Mouse (Mus musculus): ENCODE results near the gene Kifc1.
"Not testable (repeated sequence)": the region's sequence is repeated elsewhere in the genome, so short reads cannot be mapped to it uniquely, and the experiment has no call there.

The Kifc1 gene

DNA sequence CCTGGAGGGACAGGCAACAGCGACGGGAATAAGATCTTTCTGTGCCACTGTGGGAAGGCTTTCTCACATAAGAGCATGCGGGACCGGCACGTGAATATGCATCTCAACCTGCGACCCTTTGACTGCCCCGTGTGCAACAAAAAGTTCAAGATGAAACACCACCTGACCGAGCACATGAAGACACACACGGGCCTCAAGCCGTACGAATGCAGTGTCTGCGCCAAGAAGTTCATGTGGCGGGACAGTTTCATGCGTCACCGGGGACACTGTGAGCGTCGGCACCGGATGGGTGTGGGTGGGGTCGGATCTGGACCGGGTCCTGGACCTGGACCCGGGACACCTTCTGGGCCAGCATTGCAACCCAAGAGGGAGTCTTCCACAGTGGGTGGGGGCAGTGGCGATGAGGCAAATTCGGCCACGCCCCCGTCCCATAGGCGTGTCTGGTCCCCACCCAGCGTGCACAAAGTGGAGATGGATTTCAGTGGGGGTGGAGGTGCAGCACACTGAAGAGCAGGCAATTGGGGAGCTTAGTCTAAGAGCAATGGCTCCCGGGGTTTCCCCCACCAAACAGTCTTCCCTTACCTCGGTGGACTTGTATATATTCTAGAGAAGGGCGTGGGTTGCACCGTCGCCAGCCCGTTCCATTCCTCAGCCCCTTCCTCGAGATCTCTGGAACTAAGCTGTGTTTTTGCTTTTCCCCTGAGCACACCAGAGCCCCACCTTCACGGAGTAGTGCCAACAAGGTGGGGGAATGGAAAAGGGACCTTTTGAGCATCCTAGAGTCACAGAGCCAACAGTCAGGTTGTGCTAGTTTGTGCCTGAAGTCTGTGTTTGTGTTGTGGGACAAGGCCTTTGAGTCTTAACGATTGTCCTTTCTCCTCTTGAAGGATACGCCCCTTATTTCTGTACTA is 28.1 kb upstream of the Kifc1 start:
- no peak for DNase-seq

DNA sequence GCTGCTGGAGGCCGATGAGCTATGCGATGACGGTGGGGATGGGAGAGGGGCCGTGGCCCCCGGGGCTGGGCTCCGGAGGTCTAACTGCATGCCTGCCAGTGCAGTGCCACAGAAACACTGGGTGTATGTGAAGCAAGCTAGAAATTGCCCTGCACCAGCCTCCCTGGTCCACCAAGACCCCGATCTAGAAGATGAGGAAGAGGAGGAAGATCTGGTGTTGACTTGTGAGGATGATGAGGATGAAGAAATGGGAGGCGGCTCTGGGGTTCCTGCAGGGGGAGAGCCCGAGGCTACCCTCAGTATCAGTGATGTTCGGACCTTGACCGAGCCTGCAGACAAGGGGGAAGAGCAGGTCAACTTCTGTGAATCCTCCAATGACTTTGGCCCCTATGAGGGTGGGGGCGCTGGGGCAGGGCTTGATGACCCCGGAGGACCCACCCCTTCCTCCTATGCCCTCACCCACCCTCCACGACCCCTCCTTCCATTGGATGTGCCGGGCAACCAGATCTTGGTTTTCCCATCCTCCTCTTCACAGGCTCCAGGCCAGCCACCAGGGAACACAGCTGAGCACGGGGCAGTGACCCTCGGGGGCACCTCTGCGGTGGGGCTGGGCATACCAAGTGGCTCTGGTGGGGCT is 27.3 kb upstream of the Kifc1 start:
- no peak for DNase-seq

DNA sequence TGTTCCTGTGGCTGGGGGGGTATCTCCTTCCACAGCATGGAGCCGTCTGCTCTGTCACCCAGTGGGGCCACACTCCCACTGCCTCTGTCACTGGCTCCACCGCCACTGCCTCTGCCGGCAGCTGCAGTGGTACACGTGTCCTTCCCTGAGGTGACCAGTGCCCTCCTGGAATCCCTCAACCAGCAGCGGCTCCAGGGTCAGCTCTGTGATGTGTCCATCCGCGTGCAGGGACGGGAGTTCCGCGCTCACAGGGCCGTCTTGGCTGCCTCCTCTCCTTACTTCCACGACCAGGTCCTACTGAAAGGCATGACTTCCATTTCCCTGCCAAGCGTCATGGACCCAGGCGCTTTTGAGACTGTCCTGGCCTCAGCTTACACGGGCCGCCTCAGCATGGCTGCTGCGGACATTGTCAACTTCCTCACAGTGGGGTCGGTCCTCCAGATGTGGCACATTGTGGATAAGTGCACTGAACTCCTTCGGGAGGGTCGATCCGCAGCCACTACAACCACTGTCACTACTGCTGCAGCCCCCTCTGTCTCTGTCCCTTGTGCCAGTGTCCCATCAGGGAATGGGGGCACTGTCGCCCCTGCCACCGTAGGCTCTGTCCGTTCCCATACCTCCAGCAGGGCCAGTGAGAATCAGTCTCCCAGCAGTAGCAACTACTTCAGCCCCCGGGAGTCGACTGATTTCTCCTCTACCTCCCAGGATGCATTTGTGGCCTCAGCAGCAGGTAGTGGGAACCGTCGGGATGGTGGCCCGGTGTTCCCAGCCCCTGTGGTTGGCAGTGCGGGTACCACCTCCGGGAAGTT is 26.6 kb upstream of the Kifc1 start:
- no peak for DNase-seq

DNA sequence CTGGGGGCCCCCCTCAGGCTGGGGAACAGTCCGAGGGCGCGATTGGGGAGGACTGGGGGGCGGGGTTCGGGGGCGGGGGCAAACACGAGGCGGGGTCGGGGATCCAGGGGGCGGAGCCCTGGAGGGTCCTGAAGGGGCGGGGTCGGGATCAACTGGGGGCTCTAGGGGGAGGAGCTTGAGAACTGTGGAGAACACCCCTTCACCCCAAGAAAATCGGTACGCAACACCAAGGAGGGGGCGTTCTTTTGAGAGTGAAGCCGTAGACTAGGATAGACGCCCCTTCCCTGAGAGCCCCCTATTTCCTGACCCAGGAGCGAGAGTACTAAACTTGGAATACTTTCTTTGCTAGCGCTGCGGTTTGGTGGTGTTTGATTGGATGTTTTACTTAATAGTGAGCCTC is 25.8 kb upstream of the Kifc1 start:
- peak; percentile 80 for DNase-seq

GRCm38 (mm10) chr17:33915671-33916250 is 25.3 kb upstream of the Kifc1 start, which contains the start of the genes Tapbp and Zbtb22:
Tapbp (plus strand) TSS chr17:33915899.
Zbtb22 (plus strand) TSS chr17:33915904.
- peak; percentile 94 for DNase-seq

DNA sequence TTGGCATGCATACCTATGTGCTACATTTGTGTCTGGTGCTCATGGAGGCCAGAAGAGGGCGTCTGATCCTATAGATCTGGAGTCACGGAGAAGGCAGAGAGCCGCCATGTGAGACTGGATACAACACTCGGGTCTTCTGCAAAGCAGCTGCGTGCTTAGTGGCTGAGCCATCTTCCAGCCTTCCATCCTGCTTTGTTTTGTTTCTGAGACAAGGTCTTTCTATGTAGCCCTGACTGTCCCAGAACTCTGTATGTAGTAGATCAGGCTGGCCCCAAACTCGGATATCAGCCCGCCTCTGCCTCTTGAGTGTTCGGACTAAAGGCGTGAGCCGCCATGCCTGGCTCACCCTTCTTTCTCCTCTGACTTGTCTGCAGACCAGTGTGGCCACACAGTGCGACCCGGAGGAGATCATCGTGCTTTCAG is 24.5 kb upstream of the Kifc1 start:
- DNase-seq: no peak

DNA sequence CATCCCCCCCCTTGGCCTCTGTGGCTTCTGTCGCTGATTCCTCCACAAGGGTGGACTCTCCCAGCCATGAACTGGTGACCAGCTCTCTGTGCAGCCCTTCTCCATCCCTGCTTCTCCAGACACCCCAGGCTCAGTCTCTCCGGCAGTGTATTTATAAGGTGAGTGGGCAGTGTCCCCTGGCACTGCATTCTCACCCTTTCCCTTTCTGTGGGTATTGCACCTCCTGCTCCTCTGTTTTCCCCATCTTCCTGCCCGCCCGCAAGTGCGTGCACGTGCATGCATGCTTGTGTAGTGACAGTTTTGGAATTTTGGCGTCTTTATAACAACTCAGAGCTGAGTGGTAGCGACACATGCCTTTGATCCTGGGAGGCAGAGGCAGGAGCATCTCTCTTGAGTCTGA is 23.4 kb upstream of the Kifc1 start:
- no peak for DNase-seq

- DNase-seq: no peak
Observed at GRCm38 (mm10) chr17:33913264-33913663, 22.8 kb upstream of the Kifc1 start.

GRCm38 (mm10) chr17:33911813-33912414 is 21.5 kb upstream of the Kifc1 start:
- DNase-seq: no peak

DNA sequence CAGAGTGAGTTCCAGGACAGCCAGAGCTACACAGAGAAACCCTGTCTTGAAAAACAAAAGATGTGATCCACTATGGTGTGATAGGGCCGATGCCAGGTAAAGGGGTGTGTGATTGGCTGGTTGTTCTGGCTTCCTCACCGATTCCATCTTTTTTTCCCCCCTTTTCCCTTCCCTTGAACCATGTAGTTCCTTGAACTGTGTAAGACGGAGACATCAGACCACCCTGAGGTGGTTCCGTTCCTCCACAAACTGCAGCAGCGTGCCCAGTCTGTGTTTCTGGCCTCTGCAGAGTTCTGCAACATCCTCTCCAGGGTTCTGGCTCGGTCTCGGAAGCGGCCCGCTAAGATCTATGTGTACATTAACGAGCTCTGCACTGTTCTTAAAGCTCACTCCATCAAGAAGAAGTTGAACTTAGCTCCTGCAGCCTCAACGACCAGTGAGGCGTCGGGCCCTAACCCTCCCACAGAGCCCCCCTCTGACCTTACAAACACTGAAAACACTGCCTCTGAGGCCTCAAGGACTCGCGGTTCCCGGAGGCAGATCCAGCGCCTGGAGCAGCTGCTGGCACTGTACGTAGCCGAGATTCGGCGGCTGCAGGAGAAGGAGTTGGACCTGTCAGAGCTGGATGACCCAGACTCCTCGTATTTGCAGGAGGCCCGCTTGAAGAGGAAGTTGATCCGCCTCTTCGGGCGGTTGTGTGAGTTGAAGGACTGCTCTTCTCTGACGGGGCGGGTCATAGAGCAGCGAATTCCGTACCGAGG is 20.8 kb upstream of the Kifc1 start:
- no peak for DNase-seq

DNA sequence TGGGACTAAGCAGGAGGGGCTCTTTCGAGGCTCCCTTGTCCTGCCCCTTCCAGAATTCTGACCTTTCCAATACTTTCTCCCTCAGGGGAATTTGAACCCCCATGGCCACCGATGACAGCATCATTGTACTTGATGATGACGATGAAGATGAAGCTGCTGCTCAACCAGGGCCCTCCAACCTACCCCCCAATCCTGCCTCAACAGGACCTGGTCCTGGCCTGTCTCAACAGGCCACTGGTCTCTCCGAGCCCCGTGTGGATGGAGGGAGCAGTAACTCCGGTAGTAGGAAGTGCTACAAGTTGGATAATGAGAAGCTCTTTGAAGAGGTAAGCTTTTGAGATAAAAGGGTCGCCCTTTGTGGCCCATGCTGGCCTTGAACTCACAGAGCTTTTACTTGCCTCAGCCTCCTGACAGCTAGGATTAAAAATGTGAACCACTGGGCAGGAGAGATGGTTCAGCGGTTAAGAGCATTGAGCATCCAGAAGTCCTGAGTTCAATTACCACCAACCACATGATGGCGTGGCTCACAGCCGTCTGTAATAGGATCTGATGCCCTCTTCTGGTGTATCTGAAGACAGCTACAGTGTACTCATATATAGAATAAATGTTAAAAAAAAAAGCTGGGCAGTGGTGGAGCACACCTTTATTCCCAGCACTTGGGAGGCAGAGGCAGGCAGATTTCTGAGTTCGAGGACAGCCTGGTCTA is 20.0 kb upstream of the Kifc1 start:
- no peak for DNase-seq

DNA sequence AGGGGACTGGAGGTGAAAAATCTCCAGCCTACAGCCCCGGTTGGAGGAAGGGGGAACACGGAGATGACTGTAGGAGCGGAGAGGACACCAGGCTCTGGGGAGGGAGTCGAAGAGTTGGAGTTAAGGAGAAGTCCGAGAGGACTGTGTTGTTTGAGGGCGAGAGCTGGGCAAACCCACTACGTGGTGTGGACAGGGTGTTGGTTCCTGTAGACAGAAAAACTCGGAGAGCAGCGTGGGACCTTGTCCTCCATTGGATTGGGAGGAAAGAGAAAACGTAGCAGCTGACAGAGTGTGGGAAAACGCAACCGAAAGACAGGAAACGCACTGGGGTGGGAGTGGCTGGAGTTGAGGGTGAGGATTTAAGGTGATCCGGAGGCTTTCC is 19.4 kb upstream of the Kifc1 start:
- peak; percentile 60 for DNase-seq

GRCm38 (mm10) chr17:33909077-33909868 is 18.8 kb upstream of the Kifc1 start, which contains the start of gene Daxx:
Daxx (plus strand) TSS chr17:33909414.
- DNase-seq: peak; percentile 99

- DNase-seq: peak; percentile 54
Observed at GRCm38 (mm10) chr17:33908331-33909076, 18.0 kb upstream of the Kifc1 start.

DNA sequence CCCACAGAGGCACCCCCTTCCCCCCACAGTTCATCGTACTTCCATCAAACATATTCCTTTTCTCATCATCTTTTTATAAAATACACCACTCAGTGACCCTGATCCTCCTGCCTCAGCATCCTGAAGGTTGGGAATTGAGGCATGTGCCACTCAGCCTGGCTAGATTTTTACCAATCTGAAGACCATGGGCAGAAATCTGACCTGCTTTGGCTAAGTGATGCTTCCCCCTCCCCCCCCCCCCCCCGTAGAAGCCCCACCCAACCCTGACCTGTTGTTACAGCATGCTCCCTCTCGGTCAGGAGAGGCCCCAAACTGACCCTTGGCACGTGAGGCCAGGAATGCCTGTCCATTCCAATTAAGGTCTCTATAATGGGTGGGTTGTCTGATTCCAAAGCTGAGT is 14.4 kb upstream of the Kifc1 start, which contains the start of gene Platr17:
TSS of gene Platr17 (plus strand) at position 301 of the 400 bp plus-strand sequence.
- DNase-seq: not testable (repeated sequence)

DNA sequence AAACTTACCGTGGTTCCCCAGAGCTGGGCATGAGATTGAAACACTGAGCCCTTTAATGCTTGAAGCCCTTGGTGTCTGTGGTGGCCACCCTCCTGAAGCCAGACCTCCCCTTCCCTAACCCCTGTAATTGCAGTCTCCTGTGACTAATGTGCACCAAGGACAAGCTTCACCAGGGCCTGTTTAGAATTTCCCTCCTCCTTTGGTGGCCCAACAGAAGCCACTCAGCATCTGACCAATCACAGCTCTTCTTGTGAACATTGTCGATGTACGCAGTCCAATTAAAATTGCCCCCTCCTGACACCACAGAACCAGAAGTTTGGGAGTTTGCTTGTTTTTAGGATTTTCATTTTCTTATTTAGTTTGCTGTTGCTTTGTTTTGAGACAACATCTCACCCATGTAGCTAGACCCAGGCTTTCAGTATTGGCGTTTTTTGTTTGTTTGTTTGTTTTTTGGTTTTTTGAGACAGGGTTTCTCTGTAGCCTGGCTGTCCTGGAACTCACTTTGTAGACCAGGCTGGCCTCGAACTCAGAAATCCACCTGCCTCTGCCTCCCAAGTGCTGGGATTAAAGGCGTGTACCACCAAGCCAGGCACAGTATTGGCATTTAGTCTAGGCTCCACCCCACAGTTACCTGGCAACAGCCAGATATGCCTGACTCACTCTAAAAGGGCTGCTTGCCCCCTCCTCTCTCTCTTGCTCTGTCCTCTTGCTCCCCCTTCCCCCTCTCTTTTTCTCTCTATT is 13.6 kb upstream of the Kifc1 start:
- DNase-seq: not testable (repeated sequence)

- no peak for DNase-seq
Observed at GRCm38 (mm10) chr17:33902491-33902890, 12.0 kb upstream of the Kifc1 start.

DNA sequence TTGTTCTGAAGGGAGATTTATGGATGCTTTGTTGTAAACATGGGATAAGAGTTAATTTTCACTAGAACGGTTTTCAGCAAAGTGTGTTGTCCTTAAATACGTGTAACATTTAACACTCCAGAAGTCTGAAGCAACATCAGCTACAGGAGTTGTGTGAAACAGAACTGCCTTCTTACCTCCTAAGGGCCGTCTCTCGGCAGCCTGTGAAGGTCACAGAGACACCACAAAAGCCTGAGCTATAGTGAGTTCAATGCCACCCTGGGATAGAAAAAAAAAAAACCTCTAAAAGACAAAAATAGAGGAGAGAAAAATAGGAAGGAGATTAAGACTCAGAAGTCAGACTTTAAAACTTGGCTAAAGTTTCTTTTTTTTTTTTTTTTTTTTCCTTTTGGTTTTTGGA is 11.6 kb upstream of the Kifc1 start:
- DNase-seq: no peak
